Mouse (Mus musculus): ENCODE results near the gene Gm10424. TPM values are rescaled to one million over a fixed set of nuclear protein-coding genes. Genes with fewer than 3 reads are reported as not detected.
"Not testable (repeated sequence)": the region's sequence is repeated elsewhere in the genome, so short reads cannot be mapped to it uniquely, and the experiment has no call there.

Gene Gm10424
- not detected for total RNA-seq (2021)
- long read RNA-seq, experiment 1: 0 reads
- long read RNA-seq, experiment 2: 0 reads

DNA sequence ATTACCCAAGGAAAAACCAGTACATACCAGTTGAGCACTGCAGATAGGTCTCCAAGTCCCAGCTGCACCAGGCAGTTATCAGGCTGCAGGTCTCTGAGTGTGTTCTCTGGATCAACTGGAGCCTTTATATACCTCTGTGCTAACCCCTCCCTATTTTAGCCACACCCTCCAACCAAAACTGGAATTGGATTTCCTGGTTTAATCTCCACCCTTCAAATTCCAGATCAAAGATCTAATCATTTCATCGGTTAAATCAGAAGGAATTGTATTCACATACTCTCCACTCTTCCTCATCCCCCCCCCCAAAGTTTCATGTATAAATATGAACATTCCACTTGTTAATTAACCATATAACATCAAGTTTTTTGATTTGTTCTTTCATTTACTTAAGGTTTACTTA is at the start of gene Gm10424:
Gene Gm10424 (minus strand): TSS at position 101 of the 400 bp plus-strand sequence.
- not testable (repeated sequence) for DNase-seq

GRCm38 (mm10) chr5:95305611-95306010 is 33.0 kb upstream of the Gm10424 start, which contains the start of gene Gm3259:
Gene Gm3259, plus strand, starts transcription at chr5:95305911.
- DNase-seq: not testable (repeated sequence)

Other genes with a start within 250 kb of the Gm10424 start
- gene Gm7942, start 165.8 kb downstream of the Gm10424 start, total RNA-seq (2021): not detected
- not detected for gene Gm16513, start 90.1 kb downstream of the Gm10424 start, total RNA-seq (2021)
- gene Gm3259, start 33.1 kb upstream of the Gm10424 start, total RNA-seq (2021): not detected
- not detected for gene D5Ertd577e, start 184.0 kb upstream of the Gm10424 start, total RNA-seq (2021)
- not detected for gene Gm3286, start 238.0 kb upstream of the Gm10424 start, total RNA-seq (2021)